Mouse (Mus musculus): Measurements from ENCODE around the gene Tex2.

DNA sequence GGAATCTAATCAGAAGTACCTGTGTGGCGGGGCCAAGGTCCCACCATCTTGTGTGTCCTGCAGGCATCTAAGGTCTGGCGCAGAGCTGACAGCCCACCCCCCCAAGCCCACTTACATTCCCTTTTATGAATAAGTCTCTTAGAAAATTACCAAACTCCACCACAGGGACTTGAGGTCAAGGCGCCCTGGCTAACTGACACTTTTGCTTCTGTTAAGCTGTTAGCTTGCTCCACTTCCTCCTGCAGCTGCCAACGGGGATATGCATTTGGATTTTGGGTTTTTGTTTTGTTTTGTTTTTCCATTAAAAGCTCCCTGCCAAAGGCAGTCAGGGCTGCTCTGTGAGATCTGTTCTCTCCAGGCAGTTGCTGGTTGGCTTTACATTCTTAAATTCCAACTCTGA is 2.3 kb upstream of the Tex2 start:
- no peak for TF ChIP-seq POLR2A (IDR thresholded peaks at IDR 0.05; ENCODE audit: borderline replicate concordance, low read depth, low read length)
- no peak for TF ChIP-seq CTCF (IDR thresholded peaks at IDR 0.05; ENCODE audit: low read depth, low read length)
